ENCODE assay signal across 8 mouse cellular contexts in genomic region chr5:114859253-114859652, GRCm38 (mm10). TPM values are rescaled to one million over a fixed set of nuclear protein-coding genes. Genes with fewer than 3 reads are reported as not detected.
DNase-seq lines count a peak whose midpoint lies in the region; ATAC-seq lines count a peak whose summit lies in the region.

No protein-coding gene starts in this region.

- no peak overlapping the region for H3K27ac ChIP-seq in embryonic facial prominence, embryonic 12.5 days
- H3K27ac ChIP-seq in limb, embryonic 13.5 days = no peak overlapping the region

- H3K36me3 ChIP-seq in embryonic facial prominence, embryonic 12.5 days = no peaks in the 10 kb centered on the region
- H3K36me3 ChIP-seq in limb, embryonic 13.5 days = no peaks in the 10 kb centered on the region

- H3K9ac ChIP-seq in embryonic facial prominence, embryonic 12.5 days = no peak overlapping the region
- H3K9ac ChIP-seq in limb, embryonic 13.5 days = peak overlapping the region; percentile 45; the same call in 1 of the 2 replicates

- no peaks in the 10 kb centered on the region for H3K9me3 ChIP-seq in embryonic facial prominence, embryonic 12.5 days
- H3K9me3 ChIP-seq in limb, embryonic 13.5 days = no peaks in the 10 kb centered on the region

- peaks cover 2% of the 10 kb centered on the region for H3K4me1 ChIP-seq in embryonic facial prominence, embryonic 12.5 days
- peaks cover under 1% of the 10 kb centered on the region; the same call in 1 of the 2 replicates for H3K4me1 ChIP-seq in limb, embryonic 13.5 days

- H3K4me2 ChIP-seq in embryonic facial prominence, embryonic 12.5 days (replicated peaks) = peak overlapping the region; percentile 53
- peak overlapping the region; percentile 68 for H3K4me2 ChIP-seq in limb, embryonic 13.5 days (replicated peaks)

- no peak for ATAC-seq in embryonic facial prominence, embryonic 12.5 days (ENCODE audit: insufficient number of reproducible peaks, insufficient read depth, low FRiP score, low TSS enrichment)
- ATAC-seq in limb, embryonic 13.5 days (ENCODE audit: low FRiP score, low read depth) = no peak
- ATAC-seq in monocyte, adult 5-6 weeks (replicated peaks; ENCODE audit: insufficient number of reproducible peaks, low FRiP score, low TSS enrichment, poor library complexity, severe bottlenecking) = peak; percentile 73

- H3K4me3 ChIP-seq in embryonic facial prominence, embryonic 12.5 days = peak overlapping the region; percentile 28
- peak overlapping the region; percentile 38 for H3K4me3 ChIP-seq in limb, embryonic 13.5 days

- WGBS in embryonic facial prominence, embryonic 12.5 days = 5% methylated on average over 18 of the region's 18 CpGs
- 6% methylated on average over 18 of the region's 18 CpGs for WGBS in limb, embryonic 13.5 days

- peak; percentile 58 for DNase-seq in 3134 (ENCODE audit: extremely low read depth, insufficient read length, low spot score)
- peak; percentile 83 for DNase-seq in adrenal gland, postnatal 14 days
- DNase-seq in heart, adult 9 months (ENCODE audit: low spot score in 2 of 2) = peak; percentile 16 to 55
- peak; percentile 65 for DNase-seq in kidney, adult 9 months
- peak; percentile 55 to 83 for DNase-seq in spleen, postnatal 4 days (ENCODE audit: low spot score in 2 of 2)

- 0 out of 2 replicates have a peak, but pooled peaks cover 4% of the 10 kb centered on the region for H3K27me3 ChIP-seq in embryonic facial prominence, embryonic 12.5 days
- peaks cover 21% of the 10 kb centered on the region for H3K27me3 ChIP-seq in limb, embryonic 13.5 days

RNA-seq across cellular contexts. Expression of gene Gm9936, which starts 0.8 kb away (rescaled TPM):
- total RNA-seq in adrenal gland, postnatal 14 days (2021) = not detected in 2 replicates
- 0.28 and 0.39 TPM in 2 replicates for polyA plus RNA-seq in embryonic facial prominence, embryonic 12.5 days (2016; fragmentation: Nextera tagmentation; extraction: Ambion mirVana)
- polyA plus RNA-seq in limb, embryonic 13.5 days (2015; fragmentation: Nextera tagmentation; extraction: Ambion mirVana) = 0.24 and 0.28 TPM in 2 replicates
- not detected in 3 replicates for total RNA-seq in monocyte, adult 5-6 weeks (2017)

RNA-seq across cellular contexts. Expression of gene 4930519G04Rik, which starts 5.8 kb away (rescaled TPM):
- not detected in 2 replicates for total RNA-seq in adrenal gland, postnatal 14 days (2021)
- not detected in 2 replicates for polyA plus RNA-seq in embryonic facial prominence, embryonic 12.5 days (2016; fragmentation: Nextera tagmentation; extraction: Ambion mirVana)
- polyA plus RNA-seq in limb, embryonic 13.5 days (2015; fragmentation: Nextera tagmentation; extraction: Ambion mirVana) = not detected in 2 replicates
- 0.57 TPM in 1 of 3 replicates, not detected in the others for total RNA-seq in monocyte, adult 5-6 weeks (2017)

RNA-seq across cellular contexts. Expression of gene 1500011B03Rik, which starts 36.0 kb away (rescaled TPM):
- total RNA-seq in adrenal gland, postnatal 14 days (2021) = 36.8 and 43.6 TPM in 2 replicates
- polyA plus RNA-seq in embryonic facial prominence, embryonic 12.5 days (2016; fragmentation: Nextera tagmentation; extraction: Ambion mirVana) = 109 and 113 TPM in 2 replicates
- polyA plus RNA-seq in limb, embryonic 13.5 days (2015; fragmentation: Nextera tagmentation; extraction: Ambion mirVana) = 93.9 and 98.0 TPM in 2 replicates
- 33.0 to 67.3 TPM (median 42.5 TPM) in 3 replicates for total RNA-seq in monocyte, adult 5-6 weeks (2017)

RNA-seq across cellular contexts. Expression of gene Oasl2, which starts 37.5 kb away (rescaled TPM):
- total RNA-seq in adrenal gland, postnatal 14 days (2021) = 6.5 and 7.7 TPM in 2 replicates
- polyA plus RNA-seq in embryonic facial prominence, embryonic 12.5 days (2016; fragmentation: Nextera tagmentation; extraction: Ambion mirVana) = 2.4 and 4.2 TPM in 2 replicates
- polyA plus RNA-seq in limb, embryonic 13.5 days (2015; fragmentation: Nextera tagmentation; extraction: Ambion mirVana) = 1.3 and 2.3 TPM in 2 replicates
- 10.6 to 17.9 TPM (median 14.4 TPM) in 3 replicates for total RNA-seq in monocyte, adult 5-6 weeks (2017)
